In genomic region chr17:45994281-45994817, GRCm38 (mm10) we compare ENCODE assay signal across 10 mouse cellular contexts. TPM values are rescaled to one million over a fixed set of nuclear protein-coding genes. Genes with fewer than 3 reads are reported as not detected.
DNase-seq lines count a peak whose midpoint lies in the region; ATAC-seq lines count a peak whose summit lies in the region.
"Had no signal": no experiment of that assay in that cellular context is flagged by ENCODE, and none has a peak within 500 bp of the region (broad histone marks: within the 10 kb centered on the region; RNA-seq: fewer than 3 reads in every experiment).

No protein-coding gene starts in this region.

- H3K27ac ChIP-seq in forebrain, embryonic 14.5 days (ENCODE audit: low read depth, low read length) = no peak overlapping the region
- no peak overlapping the region for H3K27ac ChIP-seq in forebrain, embryonic 13.5 days
- peak overlapping the region; percentile 20; the same call in 1 of the 2 replicates for H3K27ac ChIP-seq in limb, embryonic 10.5 days
- H3K27ac ChIP-seq: forebrain, embryonic 12.5 days had no signal

- no peaks in the 10 kb centered on the region for H3K9me3 ChIP-seq in forebrain, embryonic 14.5 days (replicated peaks; ENCODE audit: control insufficient read depth, low read length)
- no peaks in the 10 kb centered on the region for H3K9me3 ChIP-seq in forebrain, embryonic 13.5 days (replicated peaks)
- H3K9me3 ChIP-seq in limb, embryonic 10.5 days (replicated peaks) = no peaks in the 10 kb centered on the region
- H3K9me3 ChIP-seq: forebrain, embryonic 12.5 days had no signal

- no peaks in the 10 kb centered on the region for H3K36me3 ChIP-seq in forebrain, embryonic 14.5 days (ENCODE audit: control insufficient read depth, insufficient read depth, low read length)
- no peaks in the 10 kb centered on the region for H3K36me3 ChIP-seq in forebrain, embryonic 13.5 days (ENCODE audit: poor library complexity, severe bottlenecking)
- H3K36me3 ChIP-seq in limb, embryonic 10.5 days = no peaks in the 10 kb centered on the region
- H3K36me3 ChIP-seq: forebrain, embryonic 12.5 days had no signal

- peak; percentile 29 for DNase-seq in forebrain, embryonic 14.5 days (ENCODE audit: low spot score)
- DNase-seq in ovary, postnatal 36 days (ENCODE audit: low spot score) = peak; percentile 31
- DNase-seq in ovary, adult 18-20 months (ENCODE audit: low spot score) = no peak
- DNase-seq in limb, embryonic 10.5 days (ENCODE audit: low spot score) = no peak
- peak; percentile 55 for DNase-seq in yolk sac, embryonic 10.5 days (ENCODE audit: low spot score)
- no peak for DNase-seq in layer of hippocampus, adult 8-10 months (ENCODE audit: low spot score in 2 of 2)
- no peak for DNase-seq in heart, adult 11 months
- DNase-seq: heart, adult 18-20 months had no signal

- WGBS in forebrain, embryonic 14.5 days = 76% methylated on average over 11 of the region's 11 CpGs
- 84% methylated on average over 11 of the region's 11 CpGs for WGBS in forebrain, embryonic 13.5 days
- WGBS in limb, embryonic 10.5 days = 87% methylated on average over 11 of the region's 11 CpGs

- no peaks in the 10 kb centered on the region for H3K27me3 ChIP-seq in forebrain, embryonic 14.5 days (replicated peaks; ENCODE audit: control insufficient read depth, insufficient read depth, low read length)
- H3K27me3 ChIP-seq in forebrain, embryonic 13.5 days = no peaks in the 10 kb centered on the region
- no peaks in the 10 kb centered on the region for H3K27me3 ChIP-seq in limb, embryonic 10.5 days (ENCODE audit: low read depth, poor library complexity, severe bottlenecking)
- H3K27me3 ChIP-seq: forebrain, embryonic 12.5 days had no signal

- H3K4me2 ChIP-seq in forebrain, embryonic 14.5 days (ENCODE audit: low read length) = no peak overlapping the region
- H3K4me2 ChIP-seq in forebrain, embryonic 13.5 days = no peak overlapping the region
- H3K4me2 ChIP-seq: forebrain, embryonic 12.5 days had no signal

- no peak overlapping the region for H3K4me3 ChIP-seq in forebrain, embryonic 14.5 days (ENCODE audit: low read depth, low read length)
- H3K4me3 ChIP-seq in forebrain, embryonic 13.5 days = no peak overlapping the region
- no peak overlapping the region for H3K4me3 ChIP-seq in limb, embryonic 10.5 days
- H3K4me3 ChIP-seq: forebrain, embryonic 12.5 days had no signal

- H3K9ac ChIP-seq in forebrain, embryonic 14.5 days (ENCODE audit: low read length) = no peak overlapping the region
- H3K9ac ChIP-seq in forebrain, embryonic 13.5 days = no peak overlapping the region
- H3K9ac ChIP-seq: forebrain, embryonic 12.5 days had no signal

- no peak for ATAC-seq in forebrain, embryonic 14.5 days
- no peak for ATAC-seq in forebrain, embryonic 13.5 days

- no peaks in the 10 kb centered on the region for H3K4me1 ChIP-seq in forebrain, embryonic 14.5 days (ENCODE audit: control insufficient read depth, insufficient read depth, low read length)
- H3K4me1 ChIP-seq in forebrain, embryonic 13.5 days = no peaks in the 10 kb centered on the region
- H3K4me1 ChIP-seq in limb, embryonic 10.5 days = peaks cover 16% of the 10 kb centered on the region
- H3K4me1 ChIP-seq: forebrain, embryonic 12.5 days had no signal

RNA-seq across cellular contexts. Expression of gene Vegfa, which starts 37.8 kb away (rescaled TPM):
- polyA plus RNA-seq in forebrain, embryonic 14.5 days (2014; fragmentation: Nextera tagmentation; extraction: Ambion mirVana) = 2.3 and 2.6 TPM in 2 replicates
- polyA plus RNA-seq in forebrain, embryonic 13.5 days (2015; fragmentation: Nextera tagmentation; extraction: Ambion mirVana) = 2.7 and 3.7 TPM in 2 replicates
- polyA plus RNA-seq in limb, embryonic 10.5 days (2016; fragmentation: Nextera tagmentation; extraction: Ambion mirVana) = 2.0 and 3.1 TPM in 2 replicates
- total RNA-seq in layer of hippocampus, adult 8-10 months (2022) = 100 to 1,000 TPM in 1 of 4 experiments, 10 to 100 TPM in 3; 63.6 to 104 (median 78.2) TPM

Comparison
In these comparisons a context has a peak if more than half of its experiments do, and no peak if none do; other contexts are left out.
1. DNase-seq: peak in forebrain, embryonic 14.5 days (single experiment), ovary, postnatal 36 days (single experiment) and yolk sac, embryonic 10.5 days (single experiment); none in ovary, adult 18-20 months (single experiment), limb, embryonic 10.5 days (single experiment), layer of hippocampus, adult 8-10 months (0 of 2) and heart, adult 11 months (single experiment).